ENCODE assay signal across 7 mouse cellular contexts in genomic region chr4:41712421-41713196, GRCm38 (mm10). TPM values are rescaled to one million over a fixed set of nuclear protein-coding genes. Genes with fewer than 3 reads are reported as not detected.
DNase-seq lines count a peak whose midpoint lies in the region; TF ChIP-seq lines count a peak whose summit lies in the region.

No protein-coding gene starts in this region.

- peak overlapping the region; percentile 96 for H3K9ac ChIP-seq in MEL (ENCODE audit: control insufficient read depth, low read depth, low read length, poor library complexity, severe bottlenecking)

- no peak for TF ChIP-seq CTCF in E14TG2a.4 (conservative IDR thresholded peaks at IDR 0.05; ENCODE audit: low read length)
- no peak for TF ChIP-seq CTCF in MEL (IDR thresholded peaks at IDR 0.05 in 2 of 3, conservative IDR thresholded peaks at IDR 0.05 in 1 of 3; ENCODE audit: control insufficient read depth in 1 of 3, insufficient read depth in 1 of 3, low read depth in 2 of 3, low read length in 3 of 3, poor library complexity in 1 of 3, severe bottlenecking in 1 of 3)

- no peak for TF ChIP-seq EP300 in MEL (IDR thresholded peaks at IDR 0.05; ENCODE audit: low read depth in 1 of 2, low read length in 2 of 2)

- 58% methylated on average over 31 of the region's 31 CpGs for WGBS in midbrain, embryonic 10.5 days

- peaks cover 19% of the 10 kb centered on the region for H3K79me2 ChIP-seq in MEL (ENCODE audit: control insufficient read depth, insufficient read depth, low read length, poor library complexity)

- H3K9me3 ChIP-seq in E14TG2a.4 (ENCODE audit: low read length) (no peaks in the 10 kb centered on the region), MEL (replicated peaks; ENCODE audit: insufficient read depth, low read length) (no peaks in the 10 kb centered on the region)
- H3K9me3 ChIP-seq in midbrain, embryonic 10.5 days (replicated peaks), result no peaks in the 10 kb centered on the region

- H3K4me3 ChIP-seq in E14TG2a.4 (replicated peaks; ENCODE audit: low read length) (peak overlapping the region; percentile 94), MEL (ENCODE audit: control insufficient read depth in 1 of 2, insufficient read depth in 1 of 2, low read depth in 2 of 2, low read length in 2 of 2) (peak overlapping the region; percentile 90 to 97)
- peak overlapping the region; percentile 70 for H3K4me3 ChIP-seq in midbrain, embryonic 10.5 days

- TF ChIP-seq RAD21 in MEL (IDR thresholded peaks at IDR 0.05; ENCODE audit: low read depth, low read length), result no peak

- intact Hi-C loops in gastrocnemius, postnatal 14 days (cut with DNase I; ENCODE audit: low total_unique reads), result no loop called here

- H3K27ac ChIP-seq in MEL (ENCODE audit: control insufficient read depth, low read depth, low read length), result peak overlapping the region; percentile 61
- peak overlapping the region; percentile 92 for H3K27ac ChIP-seq in midbrain, embryonic 10.5 days (replicated peaks)

- H3K36me3 ChIP-seq in E14TG2a.4 (ENCODE audit: insufficient read depth, low read length) (peaks cover 53% of the 10 kb centered on the region), MEL (ENCODE audit: control insufficient read depth in 1 of 2, insufficient read depth in 2 of 2, low read length in 2 of 2) (no peaks in the 10 kb centered on the region; a peak in 1 of 4 replicates)
- peaks cover 49% of the 10 kb centered on the region for H3K36me3 ChIP-seq in midbrain, embryonic 10.5 days

- H3K4me1 ChIP-seq in E14TG2a.4 (replicated peaks; ENCODE audit: low read depth, low read length), result peaks cover 59% of the 10 kb centered on the region
- peaks cover 0 to 10% of the 10 kb centered on the region in 2 experiments; a peak in 2 of 4 replicates for H3K4me1 ChIP-seq in MEL (ENCODE audit: control insufficient read depth in 1 of 2, insufficient read depth in 2 of 2, low read length in 2 of 2)
- H3K4me1 ChIP-seq in midbrain, embryonic 10.5 days, result peaks cover 52% of the 10 kb centered on the region

- no peaks in the 10 kb centered on the region for H3K27me3 ChIP-seq in E14TG2a.4 (ENCODE audit: insufficient read depth, low read length)
- H3K27me3 ChIP-seq in MEL (ENCODE audit: control insufficient read depth in 1 of 2, insufficient read depth in 2 of 2, low read length in 2 of 2), result no peaks in the 10 kb centered on the region
- no peaks in the 10 kb centered on the region for H3K27me3 ChIP-seq in midbrain, embryonic 10.5 days (ENCODE audit: low read depth, poor library complexity, severe bottlenecking)

- DNase-seq in MEL (ENCODE audit: low read depth, low spot score) (no peak), MN1 (ENCODE audit: low spot score) (no peak)
- peak; percentile 55 for DNase-seq in gastrocnemius, postnatal 14 days
- DNase-seq in kidney, adult 18-20 months, result peak; percentile 25
- no peak for DNase-seq in midbrain, embryonic 10.5 days (ENCODE audit: low spot score)
- no peak for DNase-seq in embryo, embryonic 9.5 days (ENCODE audit: extremely low spot score)

- TF ChIP-seq POLR2A in MEL (IDR thresholded peaks at IDR 0.05; ENCODE audit: control insufficient read depth in 1 of 2, insufficient read depth in 1 of 2, low read depth in 1 of 2, low read length in 2 of 2, poor library complexity in 1 of 2), result no peak

TF ChIP-seq in MEL, 35 proteins besides CTCF, POLR2A, EP300 and RAD21:
- TF ChIP-seq ZMIZ1 (IDR thresholded peaks at IDR 0.05; ENCODE audit: low read depth, low read length), result no peak
- no peak for TF ChIP-seq POLR2AphosphoS5 (IDR thresholded peaks at IDR 0.05; ENCODE audit: borderline replicate concordance, low read depth, low read length)
- no peak for TF ChIP-seq SIN3A (IDR thresholded peaks at IDR 0.05; ENCODE audit: low read length)
- TF ChIP-seq SMC3 (IDR thresholded peaks at IDR 0.05; ENCODE audit: low read depth, low read length), result no peak

RNA-seq across cellular contexts. Expression of gene Rpp25l, which starts 0.7 kb away (rescaled TPM):
- 50.4 and 63.5 TPM in 2 replicates for total RNA-seq in MEL (2012; rRNA removed)
- polyA plus RNA-seq in MEL (2012; ENCODE audit: insufficient read depth in 1 of 2, insufficient read length in 2 of 2, low read depth in 1 of 2, low replicate concordance in 2 of 2, missing spikeins in 1 of 2), result 10 to 100 TPM in 1 of 2 experiments, not detected in 1; 52.0 TPM
- total RNA-seq in gastrocnemius, postnatal 14 days (2021), result 10 to 100 TPM; 40.3 to 49.9 TPM
- 86.4 and 91.5 TPM in 2 replicates for polyA plus RNA-seq in midbrain, embryonic 10.5 days (2016; fragmentation: Nextera tagmentation; extraction: Ambion mirVana)

RNA-seq across cellular contexts. Expression of gene Dctn3, which starts 10.4 kb away (rescaled TPM):
- 51.8 and 57.7 TPM in 2 replicates for total RNA-seq in MEL (2012; rRNA removed)
- 10 to 100 TPM in 1 of 2 experiments, not detected in 1; 64.6 TPM for polyA plus RNA-seq in MEL (2012; ENCODE audit: insufficient read depth in 1 of 2, insufficient read length in 2 of 2, low read depth in 1 of 2, low replicate concordance in 2 of 2, missing spikeins in 1 of 2)
- 10 to 100 TPM; 39.6 to 44.8 TPM for total RNA-seq in gastrocnemius, postnatal 14 days (2021)
- polyA plus RNA-seq in midbrain, embryonic 10.5 days (2016; fragmentation: Nextera tagmentation; extraction: Ambion mirVana), result 150 and 167 TPM in 2 replicates

RNA-seq across cellular contexts. Expression of gene Il11ra1, which starts 12.8 kb away (rescaled TPM):
- total RNA-seq in MEL (2012; rRNA removed), result 42.9 and 66.7 TPM in 2 replicates
- 10 to 100 TPM in 1 of 2 experiments, not detected in 1; 44.4 TPM for polyA plus RNA-seq in MEL (2012; ENCODE audit: insufficient read depth in 1 of 2, insufficient read length in 2 of 2, low read depth in 1 of 2, low replicate concordance in 2 of 2, missing spikeins in 1 of 2)
- 10 to 100 TPM; 49.3 to 56.9 TPM for total RNA-seq in gastrocnemius, postnatal 14 days (2021)
- 69.0 TPM in 2 replicates for polyA plus RNA-seq in midbrain, embryonic 10.5 days (2016; fragmentation: Nextera tagmentation; extraction: Ambion mirVana)

RNA-seq across cellular contexts. Expression of gene Cntfr, which starts 15.7 kb away (rescaled TPM):
- not detected in 2 replicates for total RNA-seq in MEL (2012; rRNA removed)
- polyA plus RNA-seq in MEL (2012; ENCODE audit: insufficient read depth in 1 of 2, insufficient read length in 2 of 2, low read depth in 1 of 2, low replicate concordance in 2 of 2, missing spikeins in 1 of 2), result not detected
- total RNA-seq in gastrocnemius, postnatal 14 days (2021), result 10 to 100 TPM; 15.3 to 38.0 TPM
- 27.1 and 35.8 TPM in 2 replicates for polyA plus RNA-seq in midbrain, embryonic 10.5 days (2016; fragmentation: Nextera tagmentation; extraction: Ambion mirVana)

RNA-seq across cellular contexts. Expression of gene Arid3c, which starts 18.3 kb away (rescaled TPM):
- not detected in 2 replicates for total RNA-seq in MEL (2012; rRNA removed)
- under 1 TPM in 1 of 2 experiments, not detected in 1; 0.13 TPM for polyA plus RNA-seq in MEL (2012; ENCODE audit: insufficient read depth in 1 of 2, insufficient read length in 2 of 2, low read depth in 1 of 2, low replicate concordance in 2 of 2, missing spikeins in 1 of 2)
- total RNA-seq in gastrocnemius, postnatal 14 days (2021), result not detected
- polyA plus RNA-seq in midbrain, embryonic 10.5 days (2016; fragmentation: Nextera tagmentation; extraction: Ambion mirVana), result 0.28 and 0.63 TPM in 2 replicates

Comparison
In these comparisons a context has a peak if more than half of its experiments do, and no peak if none do; other contexts are left out.
1. DNase-seq: peak in gastrocnemius, postnatal 14 days (single experiment) and kidney, adult 18-20 months (single experiment); none in MEL (single experiment), midbrain, embryonic 10.5 days (single experiment), MN1 (single experiment) and embryo, embryonic 9.5 days (single experiment).
2. Peak in every context shown above with its lines, with median percentiles within 50 percentile points of each other: H3K4me3 ChIP-seq.